Mouse (Mus musculus) Patski (cell line): ENCODE measurements around the gene Mbd3l1. TPM values are rescaled to one million over a fixed set of nuclear protein-coding genes. Genes with fewer than 3 reads are reported as not detected.

ENCODE experiments used
- ATAC-seq: fragments of 100-300 bp; one replicate; pipeline ENCODE4 v1.8.0; 2021
- CTCF ChIA-PET: fragments of 350-600 bp; sonication (Branson Sonifier 250); formaldehyde crosslinking; loops from one replicate; lab custom pipeline; 2022; ENCODE audit warnings: inconsistent platforms; lab: Charles Lee
- POLR2A ChIA-PET: fragments of 350-600 bp; sonication (Branson Sonifier 250); formaldehyde crosslinking; loops from one replicate; lab custom pipeline; 2022; ENCODE audit warnings: antibody characterized with exemption, inconsistent platforms; lab: Charles Lee
- DNase-seq: peaks from one replicate; pipeline ENCODE4 v3.0.0-alpha.2; 2011; ENCODE audit warnings: low read depth, low spot score
- H3K27me3 ChIP-seq: fragments of 371-371 bp; one replicate; pipeline ENCODE4 v1.5.1; 2021
- CTCF ChIP-seq: fragments of 100-300 bp; IDR thresholded peaks from one replicate; pipeline ENCODE4 v1.5.1; 2021
- in situ Hi-C: fragments of 300-500 bp; cut with MboI; formaldehyde crosslinking; loops from 3 replicates; pipeline ENCODE4 v1.11.1; 2018; ENCODE audit warnings: low pct_unique_long_range_greater_than_20kb, mixed read lengths
- polyA plus RNA-seq: library from polyadenylated mRNA; unstranded; gene quantifications from one replicate; pipeline ENCODE4 v1.2.3, GENCODE M21; 2021

Mbd3l1 gene
- polyA plus RNA-seq, result 0.09 TPM

- DNase-seq (no peak), ATAC-seq (no peak)
- in situ Hi-C loops, result loop anchor here (10.0 kb wide), 1 partner anchor 163 kb away; no protein-coding TSS in a partner anchor
- peaks cover 10% of the 10 kb centered on the region for H3K27me3 ChIP-seq
- ChIA-PET CTCF (no interaction called here), POLR2A (interaction anchor here (0.7 kb wide), 1 partner anchor 97 kb away, joined by 6 read pairs; no protein-coding TSS in a partner anchor)
- TF ChIP-seq CTCF, result no peak
Observed at GRCm38 (mm10) chr9:18478168-18478567, at the start of gene Mbd3l1, which contains the start of gene Zfp558. Gene Mbd3l1, plus strand, starts transcription at chr9:18478359. Gene Zfp558, minus strand, starts transcription at chr9:18478268.

- in situ Hi-C loops, result no loop called here
- TF ChIP-seq CTCF, result no peak
- H3K27me3 ChIP-seq, result no peaks in the 10 kb centered on the region
- DNase-seq (no peak), ATAC-seq (no peak)
- CTCF ChIA-PET, result no interaction called here
- POLR2A ChIA-PET, result no interaction called here
Observed at GRCm38 (mm10) chr9:18430354-18430753, 47.8 kb upstream of the Mbd3l1 start, which contains the start of gene Mbd3l2. Gene Mbd3l2, plus strand, starts transcription at chr9:18430654.

- ChIA-PET POLR2A (no interaction called here), CTCF (no interaction called here)
- peak; percentile 65 for ATAC-seq
- peak; percentile 25 for DNase-seq
- no peaks in the 10 kb centered on the region for H3K27me3 ChIP-seq
- in situ Hi-C loops, result no loop called here
- no peak for TF ChIP-seq CTCF
Observed at GRCm38 (mm10) chr9:18431687-18432086, 46.5 kb upstream of the Mbd3l1 start.

- DNase-seq, result peak; percentile 73
- no peak for TF ChIP-seq CTCF
- peak; percentile 93 for ATAC-seq
- H3K27me3 ChIP-seq, result no peaks in the 10 kb centered on the region
- CTCF ChIA-PET, result interaction anchor here (0.8 to 2.0 kb wide), 3 partner anchors 11 to 28 kb away, joined by 3 to 4 read pairs (median 3); no protein-coding TSS in a partner anchor
- POLR2A ChIA-PET, result no interaction called here
- in situ Hi-C loops, result no loop called here
Observed at GRCm38 (mm10) chr9:18456520-18456919, 21.6 kb upstream of the Mbd3l1 start.

- ChIA-PET CTCF (no interaction called here), POLR2A (no interaction called here)
- no peak for ATAC-seq
- H3K27me3 ChIP-seq, result no peaks in the 10 kb centered on the region
- no peak for TF ChIP-seq CTCF
- in situ Hi-C loops, result no loop called here
- DNase-seq, result no peak
Observed at GRCm38 (mm10) chr9:18467350-18467749, 10.8 kb upstream of the Mbd3l1 start.

GRCm38 (mm10) chr9:18468005-18468404 is 10.2 kb upstream of the Mbd3l1 start:
- in situ Hi-C loops, result no loop called here
- ChIA-PET CTCF (no interaction called here), POLR2A (no interaction called here)
- no peak for DNase-seq
- ATAC-seq, result no peak
- no peak for TF ChIP-seq CTCF
- H3K27me3 ChIP-seq, result no peaks in the 10 kb centered on the region

GRCm38 (mm10) chr9:18473324-18474128 is 4.6 kb upstream of the Mbd3l1 start:
- ATAC-seq, result peak; percentile 99
- TF ChIP-seq CTCF, result peak; percentile 31
- ChIA-PET POLR2A (no interaction called here), CTCF (interaction anchor here (1.3 kb wide), 1 partner anchor 12 kb away, joined by 4 read pairs; no protein-coding TSS in a partner anchor)
- H3K27me3 ChIP-seq, result peaks cover 5% of the 10 kb centered on the region
- in situ Hi-C loops, result loop anchor here (10.0 kb wide), 1 partner anchor 159 kb away; no protein-coding TSS in a partner anchor
- peak; percentile 20 for DNase-seq

- in situ Hi-C loops, result loop anchor here (25.0 kb wide), 1 partner anchor 229 kb away; no protein-coding TSS in a partner anchor
- peak; percentile 40 for TF ChIP-seq CTCF
- DNase-seq, result no peak
Observed at GRCm38 (mm10) chr9:18508098-18508497, 29.9 kb downstream of the Mbd3l1 start.

More at GRCm38 (mm10) chr9:18508098-18508497, 29.9 kb downstream of the Mbd3l1 start:
- ATAC-seq, result peak; percentile 60
- ChIA-PET POLR2A (no interaction called here), CTCF (no interaction called here)
- no peaks in the 10 kb centered on the region for H3K27me3 ChIP-seq

Other genes with a start within 250 kb of the Mbd3l1 start
- 92.9 TPM for gene Chordc1, start 186.2 kb upstream of the Mbd3l1 start, polyA plus RNA-seq
- 0.26 TPM for gene Naalad2, start 75.4 kb upstream of the Mbd3l1 start, polyA plus RNA-seq
- not detected for gene Ubtfl1, start 73.9 kb upstream of the Mbd3l1 start, polyA plus RNA-seq
- gene Mbd3l2, start 47.7 kb upstream of the Mbd3l1 start, polyA plus RNA-seq, result not detected
- gene Zfp558, start 91 bp upstream of the Mbd3l1 start, polyA plus RNA-seq, result 3.7 TPM
- gene Muc16, start 196.2 kb downstream of the Mbd3l1 start, polyA plus RNA-seq, result not detected